Mouse (Mus musculus) heart, adult 9 months (tissue): ENCODE results near the gene Cir1.

ENCODE experiments used
- DNase-seq, 2 experiments: peaks; one replicate each; pipeline ENCODE4 v3.0.0; 2022; ENCODE audit warnings: low spot score in 2 of 2

The Cir1 gene

DNA sequence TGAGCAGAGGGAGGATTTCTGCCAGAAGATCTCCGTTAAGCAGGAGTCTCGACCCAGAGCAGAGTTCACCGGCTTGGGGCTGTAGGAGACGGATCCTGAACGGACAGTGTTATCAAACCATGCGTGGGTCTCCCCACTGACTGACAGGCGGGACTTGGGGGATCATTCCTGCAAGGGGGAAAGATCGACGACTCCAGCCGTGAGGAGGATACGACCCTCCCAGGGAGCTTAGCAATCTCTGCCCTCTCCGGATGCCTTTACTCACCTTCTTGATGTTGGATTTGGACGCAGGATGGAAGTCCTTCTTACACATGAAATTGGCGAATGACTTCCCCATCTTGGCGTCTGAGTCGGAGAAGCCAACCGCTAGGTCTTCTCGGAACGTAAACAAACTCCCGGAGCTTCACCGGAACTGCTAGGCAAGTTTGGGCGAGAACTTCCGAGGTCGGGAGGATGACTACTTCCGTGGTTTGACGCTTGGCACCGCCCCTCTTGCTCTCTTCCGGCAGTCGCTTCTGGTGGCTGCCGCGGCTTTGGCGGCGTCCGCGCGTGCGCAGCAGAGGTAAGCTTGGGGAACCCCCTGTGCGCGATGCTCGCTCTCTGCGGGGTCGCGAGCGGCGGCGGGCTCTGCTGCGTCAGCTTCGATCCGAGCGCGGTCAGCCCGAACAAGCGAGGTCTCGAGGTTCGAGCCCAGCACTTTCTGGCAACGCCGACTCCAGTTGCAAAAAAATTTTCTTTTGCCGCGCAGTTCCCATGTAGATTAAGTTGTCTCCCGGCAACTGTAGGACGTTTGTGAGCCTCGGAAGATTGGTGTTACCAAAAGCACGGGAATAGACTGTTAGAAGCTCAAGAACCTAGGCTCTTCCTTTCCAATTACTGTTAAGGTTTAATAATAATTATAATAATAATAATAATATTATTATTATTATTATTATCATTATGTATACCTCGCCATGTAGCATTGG, at the start of gene Cir1, which contains the start of gene Scrn3:
Cir1 (minus strand) TSS at position 550 of the 965 bp plus-strand sequence.
Scrn3 (plus strand) TSS at position 450 of the 965 bp plus-strand sequence.
- DNase-seq: peak; percentile 94

DNA sequence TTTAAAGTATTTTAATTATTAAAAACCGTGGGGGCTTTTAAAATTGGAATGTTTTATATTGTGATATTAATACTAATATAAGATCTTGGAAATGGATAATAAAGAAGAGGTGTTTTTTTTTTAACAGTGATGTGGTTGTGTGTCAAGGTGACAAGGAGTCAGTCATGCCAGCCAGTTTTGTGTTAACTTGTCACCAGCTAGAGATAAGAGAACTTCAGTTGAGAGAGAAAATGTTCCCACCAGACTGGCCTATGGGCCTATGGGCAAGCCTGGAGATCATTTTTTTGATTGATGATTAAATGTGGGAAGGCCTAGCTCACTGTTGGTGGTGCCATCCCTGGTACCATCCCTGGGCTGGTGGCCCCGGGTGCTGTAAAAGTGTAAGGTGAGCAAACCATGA, 48.0 kb upstream of the Cir1 start:
- no peak for DNase-seq

DNA sequence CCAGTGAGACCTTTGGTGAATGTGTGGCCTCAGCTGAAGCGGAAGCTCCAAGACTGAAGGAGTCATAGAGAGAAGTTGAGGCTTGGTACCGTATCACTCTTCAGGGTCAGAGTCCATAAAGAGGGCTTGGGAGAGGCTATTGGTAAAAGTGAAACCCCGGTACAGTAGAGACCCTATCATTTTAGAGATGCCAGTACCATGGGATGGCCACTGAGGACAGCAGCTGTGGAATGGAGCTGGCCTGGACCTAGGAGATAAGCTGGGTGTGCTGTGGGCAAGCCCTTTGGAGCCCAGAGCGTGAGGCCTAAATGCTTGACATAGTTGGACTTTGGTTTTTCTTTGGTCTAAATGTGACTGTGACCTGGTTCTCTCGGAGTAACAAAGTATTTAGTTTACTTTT, 47.4 kb upstream of the Cir1 start:
- no peak for DNase-seq

DNA sequence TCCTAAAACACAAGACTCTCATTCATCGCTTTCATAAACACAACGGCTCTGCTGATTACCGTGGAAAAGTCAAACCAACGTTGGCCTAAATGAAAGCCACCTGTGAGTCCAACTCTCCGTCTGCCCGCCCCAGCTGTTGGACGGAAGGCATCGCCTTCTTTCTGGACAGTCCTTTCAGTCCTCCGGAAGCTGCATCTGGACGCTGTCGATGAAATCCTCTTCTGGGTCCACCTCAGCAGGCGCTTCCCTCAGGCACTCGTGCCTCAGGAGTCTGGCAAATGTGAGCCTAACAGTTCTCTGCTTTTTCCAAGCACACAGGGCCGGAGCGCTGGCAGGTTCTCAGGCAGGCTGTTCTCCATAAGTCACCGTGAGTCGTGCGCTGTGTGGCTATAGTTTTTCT, 44.5 kb upstream of the Cir1 start:
- DNase-seq: no peak

DNA sequence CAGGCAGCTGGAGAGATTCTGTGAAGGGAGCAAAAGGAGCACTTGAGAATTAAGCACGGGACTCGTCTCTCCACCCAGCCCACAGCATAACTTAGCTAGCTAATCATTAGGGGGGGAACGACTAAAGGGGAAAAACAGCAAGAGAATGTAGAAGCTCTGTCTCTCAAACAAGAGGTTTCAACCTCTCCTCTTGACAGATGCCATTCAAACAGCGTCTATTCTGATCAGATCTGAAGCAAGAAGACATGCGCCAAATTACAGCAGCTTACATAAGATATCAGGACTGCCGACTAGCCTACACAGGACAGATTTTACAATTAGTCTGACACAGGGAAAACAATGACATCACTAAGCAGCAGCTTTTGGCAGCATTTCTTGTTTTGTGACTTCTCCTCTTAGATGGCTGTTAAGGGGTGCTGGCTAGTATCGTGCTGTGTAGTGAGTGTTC, 39.5 kb upstream of the Cir1 start:
- peak; percentile 50 to 51 for DNase-seq

DNA sequence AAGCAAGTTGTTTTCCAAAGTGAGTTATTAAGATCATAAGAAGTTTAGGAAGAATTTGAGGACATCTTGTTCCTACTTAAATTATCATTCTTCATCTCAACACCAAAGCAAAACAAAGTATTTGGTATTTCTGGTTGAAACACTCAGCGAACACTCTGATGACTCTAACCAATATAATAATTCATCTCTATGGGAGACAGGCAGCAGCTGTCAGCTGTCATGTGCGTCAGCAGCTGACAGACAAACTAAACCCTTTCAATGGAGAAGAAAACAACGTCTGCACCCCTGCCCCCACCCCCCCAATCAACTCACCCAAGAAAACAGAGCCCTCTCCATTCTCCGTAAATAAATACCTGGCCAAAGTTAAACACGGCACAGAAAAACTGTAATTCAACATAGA, 39.0 kb upstream of the Cir1 start:
- DNase-seq: peak in 1 of 2 experiments; percentile 3

DNA sequence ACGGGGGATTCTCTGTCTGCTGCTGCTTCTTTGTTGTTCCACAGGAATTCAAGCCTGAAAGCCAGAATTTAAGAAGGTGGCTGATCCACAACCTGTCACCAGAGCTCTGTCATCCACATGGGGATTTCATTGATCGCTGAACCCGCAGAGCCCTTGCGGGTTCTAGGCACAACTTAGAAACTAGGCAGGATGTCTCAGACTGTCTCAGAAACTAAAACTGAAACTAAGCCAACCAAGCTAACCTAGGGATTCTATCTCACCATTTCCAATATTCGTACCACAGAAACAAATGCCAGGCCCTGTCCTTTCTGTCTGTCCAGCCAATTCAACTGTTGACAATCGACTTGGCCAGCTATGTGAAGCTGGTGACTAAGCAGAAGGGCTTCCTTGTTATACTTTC, 35.7 kb upstream of the Cir1 start:
- DNase-seq: no peak

DNA sequence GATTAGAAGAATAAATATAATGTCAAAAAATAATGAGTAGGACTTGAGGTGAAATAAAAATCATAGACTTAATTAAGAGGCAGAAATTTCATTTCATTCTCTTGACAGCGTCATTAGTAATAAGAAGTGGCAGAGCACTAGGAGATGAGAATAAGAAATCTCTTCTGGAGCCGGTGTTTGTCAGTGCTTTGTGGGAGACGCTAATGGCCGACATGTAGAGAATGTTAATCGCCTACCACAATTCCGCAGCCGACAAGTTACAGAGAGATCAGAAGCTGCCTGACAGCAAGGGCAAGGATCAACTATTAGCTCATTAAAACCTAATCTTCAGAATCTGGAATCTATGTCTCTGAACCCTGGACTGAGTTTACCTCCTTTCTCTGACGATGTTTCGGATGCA, 35.3 kb upstream of the Cir1 start:
- no peak for DNase-seq

DNA sequence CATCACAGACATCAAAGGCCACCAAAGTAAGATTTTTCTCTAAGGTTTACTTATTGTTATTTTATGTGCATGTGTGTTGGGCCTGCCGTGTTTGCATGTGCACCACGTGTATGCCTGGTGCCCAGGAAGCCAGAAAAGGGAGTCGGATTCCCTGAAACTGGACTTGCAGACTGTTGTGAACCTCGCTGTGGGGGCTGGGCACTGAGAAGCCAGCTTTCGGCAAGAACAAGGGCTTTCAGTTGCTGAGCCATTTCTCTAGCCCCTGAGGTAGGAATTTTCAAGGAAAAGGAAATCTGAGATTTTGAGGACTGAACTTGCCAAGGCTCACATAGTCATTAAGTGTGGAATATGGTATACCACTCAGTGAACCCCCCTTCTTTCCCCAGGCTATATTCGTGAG, 34.6 kb upstream of the Cir1 start:
- DNase-seq: no peak

DNA sequence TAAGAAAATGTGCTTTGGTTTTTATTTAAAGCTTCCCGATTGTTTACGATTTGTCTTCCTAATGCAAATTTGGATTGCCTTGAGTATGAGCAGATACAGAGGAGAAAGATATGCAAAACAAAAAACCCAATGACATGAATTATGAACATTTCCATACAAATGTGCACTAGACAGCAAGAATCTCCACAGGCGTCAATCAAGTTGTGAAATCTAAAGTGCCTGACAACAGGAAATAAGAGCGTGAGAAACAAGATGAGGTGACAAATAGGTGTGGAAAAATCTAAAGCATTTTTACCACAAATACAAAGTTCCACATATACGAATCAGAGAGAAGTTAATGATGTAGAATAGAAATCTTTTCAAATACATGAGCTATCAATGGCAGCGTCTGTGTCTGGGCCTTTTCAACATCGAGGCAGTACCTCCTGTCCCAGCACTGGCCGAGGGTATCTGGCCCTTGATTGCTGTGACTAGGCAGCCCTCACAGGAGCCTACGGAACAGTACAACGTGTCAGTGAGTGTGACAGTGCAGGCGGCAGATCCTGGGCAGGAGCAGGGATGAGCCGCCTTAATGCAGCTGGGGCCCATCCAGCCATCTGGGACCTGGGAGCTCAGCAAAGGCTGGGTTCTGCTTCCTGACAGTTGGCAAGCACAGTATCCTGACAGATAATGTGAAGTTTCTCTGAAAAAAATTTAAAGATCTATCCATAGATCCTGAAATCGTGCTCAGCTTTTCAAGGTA, 34.0 kb upstream of the Cir1 start:
- no peak for DNase-seq

DNA sequence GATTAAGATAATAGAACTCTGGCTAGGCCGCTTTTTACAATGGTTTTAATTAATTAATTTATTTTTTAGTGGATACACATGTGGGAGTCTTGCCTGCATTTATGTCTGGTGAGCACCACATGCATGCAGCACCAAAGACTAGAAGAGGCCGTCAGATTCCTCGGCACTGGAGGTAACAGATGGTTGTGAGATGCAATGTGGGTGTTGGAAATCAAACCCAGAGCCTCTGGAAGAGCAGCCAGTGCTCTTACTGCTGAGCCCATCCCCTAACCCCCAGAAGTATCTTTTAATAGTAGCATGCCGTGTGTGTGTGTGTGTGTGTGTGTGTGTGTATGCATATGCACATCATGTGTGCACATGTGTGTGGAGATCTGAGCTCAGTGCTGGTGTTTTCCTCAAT, 32.7 kb upstream of the Cir1 start:
- no peak for DNase-seq

DNA sequence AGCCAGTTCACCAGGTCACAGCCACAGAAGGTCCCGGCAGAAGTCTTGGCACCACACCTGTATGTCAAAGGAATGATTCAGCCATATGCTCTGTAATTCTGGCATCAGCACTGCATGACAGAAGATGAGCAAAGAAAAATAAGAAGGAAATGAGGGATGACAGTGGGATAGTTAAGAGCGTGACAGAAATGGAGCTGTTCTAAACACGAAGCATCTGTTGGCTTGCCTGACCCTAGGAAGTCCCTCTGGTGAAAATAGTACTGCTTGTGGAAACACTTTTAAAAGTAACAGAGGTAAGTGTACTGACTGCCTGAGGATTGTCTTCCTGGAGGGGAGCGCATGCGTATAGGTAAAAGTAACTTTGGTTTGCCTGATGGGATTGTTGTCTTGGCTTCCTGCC, 31.2 kb upstream of the Cir1 start:
- DNase-seq: no peak

DNA sequence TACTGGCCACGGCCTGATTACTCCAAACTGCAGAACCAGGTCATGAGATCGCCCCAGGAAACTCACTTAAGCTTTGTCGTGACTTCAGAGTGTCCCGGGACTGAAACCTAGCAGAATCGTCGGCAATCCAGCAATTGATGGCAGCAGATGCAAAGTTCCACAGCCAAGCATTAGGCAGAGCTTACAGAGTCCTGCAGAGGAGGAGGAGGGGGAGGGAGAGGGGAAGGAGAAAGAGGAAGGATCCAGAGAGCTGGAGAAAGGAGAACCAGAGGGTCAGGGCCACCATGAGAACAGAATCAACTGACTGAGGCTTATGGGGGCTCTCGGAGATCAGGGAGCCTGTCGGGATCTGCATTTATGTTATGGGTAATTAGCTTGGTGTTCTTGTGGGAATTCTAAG, 25.9 kb upstream of the Cir1 start:
- no peak for DNase-seq

DNA sequence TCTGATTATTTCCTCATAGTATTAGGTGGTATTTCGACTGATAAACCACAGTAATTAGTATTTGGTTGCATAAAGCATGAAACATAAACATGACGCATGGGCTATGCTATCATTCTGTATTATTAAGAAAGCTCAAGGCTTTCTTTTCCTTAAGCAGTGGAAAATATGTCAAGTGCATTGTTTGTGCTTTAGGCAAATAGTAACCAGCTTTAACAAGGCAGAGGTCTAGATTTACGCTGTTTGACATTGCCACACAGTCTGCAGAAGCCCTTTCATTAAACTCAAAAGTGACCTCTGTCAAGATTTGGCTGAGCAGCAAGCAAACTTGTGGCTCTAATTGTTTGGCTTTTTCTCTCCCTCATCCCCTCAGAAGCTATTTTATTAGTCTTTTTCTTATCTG, 23.4 kb upstream of the Cir1 start:
- no peak for DNase-seq

DNA sequence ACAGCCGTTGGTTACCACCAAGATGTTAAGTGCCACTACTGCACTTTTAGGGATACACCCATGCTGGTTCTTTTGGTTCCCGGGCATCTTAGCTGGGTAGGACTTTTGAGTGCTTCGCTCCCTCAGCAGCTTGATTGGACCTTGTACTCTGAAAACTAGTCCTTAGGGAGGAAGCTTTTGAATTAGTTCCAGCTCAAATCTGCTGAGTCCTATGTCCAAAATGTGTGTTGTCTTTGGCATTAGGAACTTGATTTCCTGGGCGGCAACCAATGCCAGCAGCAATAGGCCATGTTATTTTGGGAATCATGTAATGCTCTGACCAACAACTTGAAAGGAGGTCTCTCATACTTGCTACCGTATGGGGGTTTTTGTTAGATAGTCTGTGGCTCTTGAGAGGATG, 13.4 kb upstream of the Cir1 start:
- peak in 1 of 2 experiments; percentile 8 for DNase-seq

DNA sequence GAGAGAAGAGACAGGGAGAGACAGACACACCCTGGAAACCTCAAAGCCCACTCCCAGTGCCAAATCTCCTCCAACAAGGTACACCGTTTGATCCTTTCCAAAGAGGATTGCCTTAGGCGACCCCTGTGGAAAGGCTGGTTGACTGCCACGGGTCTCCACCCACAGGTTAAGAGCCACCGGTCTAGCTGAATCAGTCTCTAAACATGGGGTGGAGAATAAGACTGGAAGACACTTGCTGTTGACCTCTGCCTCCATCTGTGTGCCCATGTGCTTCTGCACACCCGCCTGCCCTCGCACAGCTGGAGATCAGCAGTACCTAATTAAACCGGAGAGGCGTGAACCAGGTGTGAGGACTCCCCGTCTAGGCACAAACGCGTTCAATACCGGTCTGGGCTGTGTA, 10.5 kb upstream of the Cir1 start:
- DNase-seq: no peak

DNA sequence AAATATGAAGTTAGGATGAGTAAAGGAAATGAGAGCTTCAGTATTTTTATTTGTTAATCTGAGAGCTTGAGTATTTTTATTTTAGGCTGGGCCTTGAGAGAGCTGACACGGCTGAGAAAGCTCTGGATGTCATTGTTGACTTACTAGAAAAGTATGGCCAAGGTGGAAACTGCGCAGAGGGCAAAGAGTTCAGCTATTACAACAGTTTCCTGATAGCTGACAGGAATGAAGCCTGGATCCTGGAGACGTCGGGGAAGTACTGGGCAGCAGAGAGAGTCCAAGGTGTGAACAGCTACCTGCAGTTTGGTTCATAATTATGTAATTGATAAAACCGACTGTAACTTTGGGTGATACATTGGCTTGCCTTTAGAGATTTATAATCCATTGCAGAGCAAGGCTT, 6.7 kb upstream of the Cir1 start:
- DNase-seq: no peak

DNA sequence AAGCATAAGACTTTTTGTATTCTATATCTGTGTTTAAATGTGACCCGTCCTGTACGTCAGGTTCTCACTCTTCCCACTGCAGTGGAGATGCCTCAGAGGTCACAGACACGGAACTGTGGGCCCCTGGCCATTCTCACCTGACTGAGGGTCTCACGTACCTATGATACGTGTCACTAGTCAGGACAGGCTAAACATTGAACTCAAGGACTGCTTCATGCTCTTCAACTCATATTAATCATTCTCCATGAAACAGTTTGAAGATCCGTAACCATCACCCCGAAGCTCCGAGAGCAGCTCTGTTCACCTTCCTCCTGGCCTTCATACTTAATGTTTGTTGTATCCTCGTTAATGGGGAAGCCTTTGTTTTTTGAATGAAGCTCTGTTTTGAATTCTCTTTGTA, 4.9 kb upstream of the Cir1 start:
- no peak for DNase-seq

DNA sequence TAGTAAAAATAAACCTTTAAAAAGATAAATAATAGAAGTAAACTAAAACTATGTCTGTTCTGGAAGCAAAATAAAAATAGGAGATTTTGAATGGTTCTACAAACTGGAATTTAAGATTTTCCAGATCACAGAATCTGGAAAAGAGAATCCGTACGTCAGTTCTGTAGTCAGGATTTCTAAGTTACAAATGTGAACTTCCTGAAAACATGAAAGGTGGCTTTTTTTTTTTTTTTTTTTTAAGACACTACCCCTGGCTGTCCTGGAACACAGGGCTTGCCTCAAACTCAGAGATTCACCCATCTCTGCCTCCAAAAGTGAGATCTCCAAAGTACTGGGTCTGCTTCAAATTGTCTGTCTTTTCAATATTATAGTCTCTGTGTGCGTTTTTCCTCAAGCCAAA, 1.8 kb upstream of the Cir1 start:
- DNase-seq: no peak

DNA sequence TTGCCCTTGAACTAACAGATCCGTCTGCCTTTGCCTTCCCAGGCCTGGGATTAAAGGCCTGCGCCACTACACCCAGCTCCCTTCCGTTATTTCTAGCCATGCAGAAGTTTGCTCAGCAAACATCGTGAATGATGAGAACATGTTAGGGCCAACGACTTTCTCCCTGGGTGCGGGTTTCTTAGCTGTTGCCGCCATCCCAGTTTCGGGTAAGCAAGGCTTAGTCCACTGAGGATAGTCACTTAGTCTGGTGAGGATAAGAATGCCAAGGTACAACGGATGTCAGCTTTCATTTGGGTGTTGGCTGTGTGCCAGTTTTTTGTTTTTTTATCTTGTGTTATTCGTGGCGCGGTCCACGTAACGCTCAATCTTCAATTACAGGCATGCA, 608 bp upstream of the Cir1 start:
- peak; percentile 28 to 60 for DNase-seq

DNA sequence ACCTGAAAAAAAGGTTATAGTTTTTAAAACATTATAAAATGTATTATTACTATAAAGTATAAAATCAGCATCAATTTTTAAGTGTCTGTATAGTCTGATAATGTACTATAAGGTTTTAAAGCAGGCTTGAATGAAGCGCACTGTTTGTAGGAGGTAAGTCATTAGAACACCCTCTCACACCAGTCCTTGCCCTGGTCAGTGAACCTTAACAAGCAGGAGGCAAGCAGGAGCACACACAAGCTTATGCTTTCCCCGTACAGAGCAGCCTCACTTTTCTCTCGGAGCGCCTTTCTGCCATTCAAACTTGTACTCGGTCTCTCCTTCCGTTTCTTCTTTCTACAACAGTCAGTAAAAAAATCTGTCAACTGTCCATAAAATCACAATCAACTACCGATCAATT, 6.5 kb downstream of the Cir1 start:
- DNase-seq: no peak

DNA sequence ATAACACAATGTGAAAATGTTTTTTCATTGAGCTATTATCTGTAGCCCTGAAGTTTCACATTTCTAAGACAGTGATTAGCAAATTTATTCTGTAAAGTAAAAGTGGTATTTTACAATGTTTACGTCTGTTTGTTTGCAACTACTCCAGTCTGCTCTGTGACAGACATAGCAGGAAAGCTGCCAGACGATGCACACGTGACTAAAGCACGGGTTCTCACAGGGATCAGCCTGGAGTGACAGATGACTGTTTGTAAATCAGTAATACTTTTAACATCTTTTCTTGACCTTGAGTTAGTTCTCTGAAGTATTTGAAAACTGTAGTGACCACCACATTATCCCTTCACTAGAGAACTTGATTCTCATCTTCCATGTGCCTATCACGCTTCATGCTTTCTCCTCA, 8.0 kb downstream of the Cir1 start:
- no peak for DNase-seq

DNA sequence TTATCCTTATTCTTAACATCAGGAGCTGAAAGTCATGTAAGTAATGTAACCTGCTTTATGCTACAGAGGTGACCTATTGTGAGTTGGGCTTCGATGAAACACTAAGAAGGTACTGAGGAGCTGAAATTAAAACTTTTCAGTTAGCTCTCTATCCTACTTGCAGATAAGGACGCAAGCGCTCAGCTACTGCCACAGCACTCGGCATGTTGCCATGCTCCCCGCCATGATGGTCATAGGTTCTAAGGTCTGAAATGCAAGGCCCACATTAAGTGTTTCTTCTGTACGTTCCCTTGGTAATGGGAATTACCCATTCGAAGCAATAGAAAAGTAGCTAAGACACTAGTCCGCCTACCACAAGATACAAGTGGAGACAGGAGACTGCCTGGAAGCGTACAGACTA, 9.8 kb downstream of the Cir1 start:
- no peak for DNase-seq
